Mouse (Mus musculus): ENCODE data around the gene Hspa1b.

GRCm38 (mm10) chr17:34997142-34997483 is 38.1 kb upstream of the Hspa1b start:
- TF ChIP-seq CTCF (IDR thresholded peaks at IDR 0.05; ENCODE audit: extremely low read depth, insufficient read depth, insufficient read length, insufficient replicate concordance) (no peak), POLR2A (IDR thresholded peaks at IDR 0.05; ENCODE audit: low read depth, low read length) (no peak)
